Mouse (Mus musculus): ENCODE data around the gene Asb15. TPM values are rescaled to one million over a fixed set of nuclear protein-coding genes. Genes with fewer than 3 reads are reported as not detected.

Gene Asb15
- polyA plus RNA-seq, 1 experiment from 2014 or later, result not detected

- no peaks in the 10 kb centered on the region for H3K4me1 ChIP-seq (ENCODE audit: control insufficient read depth, insufficient read depth, low read length)
- no peak overlapping the region for H3K27ac ChIP-seq (replicated peaks; ENCODE audit: low read depth, low read length)
- no peaks in the 10 kb centered on the region for H3K27me3 ChIP-seq (ENCODE audit: control insufficient read depth, insufficient read depth, low read length)
- DNase-seq (ENCODE audit: low spot score) (peak; percentile 79), ATAC-seq (replicated peaks; ENCODE audit: insufficient number of reproducible peaks, low FRiP score, low TSS enrichment, low read depth) (no peak)
- 26% methylated on average over 4 of the region's 4 CpGs for WGBS
- no peak overlapping the region for H3K9ac ChIP-seq (replicated peaks; ENCODE audit: low read length)
- H3K36me3 ChIP-seq (replicated peaks; ENCODE audit: control insufficient read depth, insufficient read depth, low read depth, low read length), result no peaks in the 10 kb centered on the region
- no peak overlapping the region for H3K4me3 ChIP-seq (ENCODE audit: low read depth, low read length)
- no peak overlapping the region; the same call in 1 of the 2 replicates for H3K4me2 ChIP-seq (ENCODE audit: low read depth, low read length)
- H3K9me3 ChIP-seq (replicated peaks; ENCODE audit: control insufficient read depth, low read length), result no peaks in the 10 kb centered on the region
These were observed 2.2 kb downstream of the Asb15 start for GRCm38 (mm10) chr6:24530166-24530565.

DNA sequence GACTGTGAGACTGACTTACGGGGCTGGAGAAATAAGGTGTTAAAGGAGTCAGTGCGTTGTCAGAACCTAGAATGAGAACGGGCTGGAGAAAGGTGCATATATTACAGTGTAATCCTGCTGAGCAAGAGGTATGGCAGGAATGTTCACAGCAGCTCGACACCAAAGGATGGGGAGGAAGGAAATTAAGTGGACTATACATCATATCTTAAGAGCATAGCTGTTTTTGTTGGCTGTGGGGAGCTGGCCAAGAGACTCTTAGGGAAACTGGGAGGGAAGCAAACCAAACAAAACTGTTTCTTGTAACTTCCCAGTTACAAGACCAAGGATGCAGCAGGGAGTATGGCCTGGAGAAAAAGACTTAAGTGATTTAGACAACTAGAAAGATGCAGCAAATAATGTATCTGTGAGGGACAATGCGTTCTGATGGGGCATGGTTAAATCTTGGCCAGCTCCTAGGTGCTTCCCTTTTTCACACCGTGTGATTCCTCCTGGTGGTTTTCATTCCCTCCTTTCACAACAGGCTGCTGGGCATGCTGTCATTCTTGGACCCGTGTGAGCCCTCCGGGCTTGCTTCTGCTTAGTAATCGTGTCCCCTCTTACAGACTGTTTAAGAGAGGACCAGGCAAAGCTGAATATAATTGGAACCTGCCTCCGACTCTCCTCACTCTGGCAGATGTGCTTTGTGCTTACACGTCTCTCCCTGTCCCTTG, 2.9 kb downstream of the Asb15 start:
- Histone ChIP-seq H3K27ac (replicated peaks; ENCODE audit: low read depth, low read length) (no peak overlapping the region), H3K27me3 (ENCODE audit: control insufficient read depth, insufficient read depth, low read length) (no peaks in the 10 kb centered on the region), H3K4me2 (ENCODE audit: low read depth, low read length) (no peak overlapping the region), H3K9ac (replicated peaks; ENCODE audit: low read length) (no peak overlapping the region; the same call in 1 of the 2 replicates), H3K4me1 (ENCODE audit: control insufficient read depth, insufficient read depth, low read length) (no peaks in the 10 kb centered on the region), H3K36me3 (replicated peaks; ENCODE audit: control insufficient read depth, insufficient read depth, low read depth, low read length) (no peaks in the 10 kb centered on the region), H3K4me3 (ENCODE audit: low read depth, low read length) (no peak overlapping the region), H3K9me3 (replicated peaks; ENCODE audit: control insufficient read depth, low read length) (no peaks in the 10 kb centered on the region)
- ATAC-seq (replicated peaks; ENCODE audit: insufficient number of reproducible peaks, low FRiP score, low TSS enrichment, low read depth), result no peak
- 44% methylated on average over 11 of the region's 11 CpGs for WGBS
- DNase-seq (ENCODE audit: low spot score), result peak; percentile 5

- WGBS, result 68% methylated on average over 3 of the region's 3 CpGs
- H3K4me1 ChIP-seq (ENCODE audit: control insufficient read depth, insufficient read depth, low read length), result no peaks in the 10 kb centered on the region
- H3K27me3 ChIP-seq (ENCODE audit: control insufficient read depth, insufficient read depth, low read length), result no peaks in the 10 kb centered on the region
- H3K36me3 ChIP-seq (replicated peaks; ENCODE audit: control insufficient read depth, insufficient read depth, low read depth, low read length), result no peaks in the 10 kb centered on the region
- H3K4me2 ChIP-seq (ENCODE audit: low read depth, low read length), result no peak overlapping the region
- ATAC-seq (replicated peaks; ENCODE audit: insufficient number of reproducible peaks, low FRiP score, low TSS enrichment, low read depth), result no peak
- no peak overlapping the region for H3K27ac ChIP-seq (replicated peaks; ENCODE audit: low read depth, low read length)
- H3K9me3 ChIP-seq (replicated peaks; ENCODE audit: control insufficient read depth, low read length), result no peaks in the 10 kb centered on the region
- H3K4me3 ChIP-seq (ENCODE audit: low read depth, low read length), result no peak overlapping the region
- H3K9ac ChIP-seq (replicated peaks; ENCODE audit: low read length), result no peak overlapping the region
- no peak for DNase-seq (ENCODE audit: low spot score)
These were observed 4.9 kb downstream of the Asb15 start for GRCm38 (mm10) chr6:24532804-24533203.

GRCm38 (mm10) chr6:24538435-24538834, 10.5 kb downstream of the Asb15 start:
- no peaks in the 10 kb centered on the region for H3K9me3 ChIP-seq (replicated peaks; ENCODE audit: control insufficient read depth, low read length)
- no peak overlapping the region for H3K27ac ChIP-seq (replicated peaks; ENCODE audit: low read depth, low read length)
- ATAC-seq (replicated peaks; ENCODE audit: insufficient number of reproducible peaks, low FRiP score, low TSS enrichment, low read depth) (no peak), DNase-seq (ENCODE audit: low spot score) (no peak)
- H3K9ac ChIP-seq (replicated peaks; ENCODE audit: low read length), result no peak overlapping the region
- no peak overlapping the region for H3K4me2 ChIP-seq (ENCODE audit: low read depth, low read length)
- no peaks in the 10 kb centered on the region for H3K27me3 ChIP-seq (ENCODE audit: control insufficient read depth, insufficient read depth, low read length)
- no peaks in the 10 kb centered on the region for H3K4me1 ChIP-seq (ENCODE audit: control insufficient read depth, insufficient read depth, low read length)
- no peak overlapping the region for H3K4me3 ChIP-seq (ENCODE audit: low read depth, low read length)
- no peaks in the 10 kb centered on the region for H3K36me3 ChIP-seq (replicated peaks; ENCODE audit: control insufficient read depth, insufficient read depth, low read depth, low read length)
- WGBS, result 86% methylated on average over 3 of the region's 3 CpGs

- no peak for DNase-seq (ENCODE audit: low spot score)
- no peaks in the 10 kb centered on the region for H3K4me1 ChIP-seq (ENCODE audit: control insufficient read depth, insufficient read depth, low read length)
- WGBS, result 80% methylated on average over 4 of the region's 4 CpGs
- no peaks in the 10 kb centered on the region for H3K36me3 ChIP-seq (replicated peaks; ENCODE audit: control insufficient read depth, insufficient read depth, low read depth, low read length)
- no peaks in the 10 kb centered on the region for H3K27me3 ChIP-seq (ENCODE audit: control insufficient read depth, insufficient read depth, low read length)
- no peak overlapping the region for H3K27ac ChIP-seq (replicated peaks; ENCODE audit: low read depth, low read length)
- no peak overlapping the region for H3K4me3 ChIP-seq (ENCODE audit: low read depth, low read length)
- H3K4me2 ChIP-seq (ENCODE audit: low read depth, low read length), result no peak overlapping the region
- no peak for ATAC-seq (replicated peaks; ENCODE audit: insufficient number of reproducible peaks, low FRiP score, low TSS enrichment, low read depth)
- H3K9me3 ChIP-seq (replicated peaks; ENCODE audit: control insufficient read depth, low read length), result no peaks in the 10 kb centered on the region
- no peak overlapping the region for H3K9ac ChIP-seq (replicated peaks; ENCODE audit: low read length)
These were observed 12.2 kb downstream of the Asb15 start for GRCm38 (mm10) chr6:24540106-24540505.

DNA sequence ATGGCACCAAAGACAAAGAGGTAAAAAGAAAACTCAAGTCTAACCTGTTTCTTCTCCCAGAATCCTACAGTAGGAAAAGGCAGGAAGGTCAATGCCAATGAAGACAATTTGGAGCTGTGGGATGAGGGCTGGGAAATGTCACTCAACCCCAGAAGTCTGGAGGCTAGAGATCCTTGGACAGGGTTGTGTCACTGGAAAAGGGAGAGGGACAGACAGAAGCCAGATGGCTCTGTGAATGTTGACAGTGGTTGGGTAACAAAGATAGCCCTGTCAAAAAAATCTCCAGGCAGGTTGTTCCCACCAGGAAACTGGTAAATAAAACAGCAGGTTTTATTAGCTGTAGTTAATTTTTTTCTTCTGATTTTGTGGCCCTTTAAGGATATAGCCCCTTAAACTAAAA, 14.4 kb downstream of the Asb15 start:
- Histone ChIP-seq H3K4me2 (ENCODE audit: low read depth, low read length) (no peak overlapping the region), H3K9ac (replicated peaks; ENCODE audit: low read length) (no peak overlapping the region), H3K4me3 (ENCODE audit: low read depth, low read length) (no peak overlapping the region), H3K4me1 (ENCODE audit: control insufficient read depth, insufficient read depth, low read length) (no peaks in the 10 kb centered on the region), H3K9me3 (replicated peaks; ENCODE audit: control insufficient read depth, low read length) (no peaks in the 10 kb centered on the region), H3K27ac (replicated peaks; ENCODE audit: low read depth, low read length) (no peak overlapping the region), H3K36me3 (replicated peaks; ENCODE audit: control insufficient read depth, insufficient read depth, low read depth, low read length) (no peaks in the 10 kb centered on the region), H3K27me3 (ENCODE audit: control insufficient read depth, insufficient read depth, low read length) (no peaks in the 10 kb centered on the region)
- no peak for DNase-seq (ENCODE audit: low spot score)
- ATAC-seq (replicated peaks; ENCODE audit: insufficient number of reproducible peaks, low FRiP score, low TSS enrichment, low read depth), result no peak

DNA sequence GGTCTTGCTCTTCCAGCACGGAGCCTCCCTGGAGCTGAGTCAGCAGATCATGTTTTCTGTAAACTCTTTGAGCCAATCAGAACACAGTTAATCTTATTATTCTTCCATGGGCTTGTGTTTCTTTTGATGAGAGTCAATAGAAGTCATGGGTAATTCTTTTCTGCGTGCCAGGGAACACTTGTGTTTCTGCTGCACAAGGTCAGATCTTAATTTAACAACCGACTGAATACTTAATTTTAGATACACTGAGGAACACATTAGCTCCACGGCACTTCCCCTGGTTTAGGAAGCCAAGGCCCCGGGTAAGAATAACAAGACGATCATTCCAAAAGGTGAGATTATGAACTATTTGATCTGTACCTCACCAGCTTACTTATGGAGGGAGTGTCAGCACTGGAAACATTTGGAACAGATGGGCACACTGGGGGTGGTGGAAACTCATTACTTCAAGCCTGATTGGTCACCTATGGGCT, 15.2 kb downstream of the Asb15 start:
- H3K27ac ChIP-seq (replicated peaks; ENCODE audit: low read depth, low read length), result no peak overlapping the region
- ATAC-seq (replicated peaks; ENCODE audit: insufficient number of reproducible peaks, low FRiP score, low TSS enrichment, low read depth) (no peak), DNase-seq (ENCODE audit: low spot score) (no peak)
- H3K27me3 ChIP-seq (ENCODE audit: control insufficient read depth, insufficient read depth, low read length), result no peaks in the 10 kb centered on the region
- no peak overlapping the region for H3K4me3 ChIP-seq (ENCODE audit: low read depth, low read length)
- H3K4me1 ChIP-seq (ENCODE audit: control insufficient read depth, insufficient read depth, low read length), result no peaks in the 10 kb centered on the region
- 68% methylated on average over 6 of the region's 6 CpGs for WGBS
- H3K36me3 ChIP-seq (replicated peaks; ENCODE audit: control insufficient read depth, insufficient read depth, low read depth, low read length), result no peaks in the 10 kb centered on the region
- H3K9me3 ChIP-seq (replicated peaks; ENCODE audit: control insufficient read depth, low read length), result no peaks in the 10 kb centered on the region
- no peak overlapping the region for H3K4me2 ChIP-seq (ENCODE audit: low read depth, low read length)
- no peak overlapping the region for H3K9ac ChIP-seq (replicated peaks; ENCODE audit: low read length)

DNA sequence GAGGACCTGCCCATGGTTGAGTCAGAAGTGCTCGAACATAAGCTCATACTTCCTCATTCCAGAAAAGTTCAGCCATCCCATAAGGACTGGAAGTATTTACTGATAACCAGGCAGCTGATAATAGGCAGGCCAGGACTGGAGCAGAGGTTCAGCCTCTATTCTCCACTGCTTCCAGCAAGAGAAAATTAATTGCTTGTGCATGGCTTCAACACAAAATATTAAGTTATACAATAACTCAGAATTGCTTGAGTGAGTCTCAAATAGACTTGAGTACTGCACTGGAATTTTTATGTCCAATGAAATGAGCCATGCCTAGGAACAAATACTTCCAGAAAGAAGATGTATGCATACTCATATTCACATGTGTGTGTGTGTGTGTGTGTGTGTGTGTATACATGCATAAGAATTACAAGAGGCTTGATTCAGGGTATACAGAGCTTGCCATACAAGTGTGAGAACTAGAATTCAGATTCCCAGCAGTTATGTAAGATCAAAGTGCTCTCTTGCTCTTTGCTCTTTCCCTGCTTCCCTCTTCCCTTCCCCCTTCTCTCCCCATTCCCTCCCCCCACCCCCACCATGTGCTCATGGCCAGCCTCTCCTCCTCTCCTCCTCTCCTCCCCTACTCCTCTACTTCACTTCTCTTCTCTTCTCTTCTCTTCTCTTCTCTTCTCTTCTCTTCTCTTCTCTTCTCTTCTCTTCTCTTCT, 18.9 kb downstream of the Asb15 start:
- no peak overlapping the region for H3K4me2 ChIP-seq (ENCODE audit: low read depth, low read length)
- H3K9me3 ChIP-seq (replicated peaks; ENCODE audit: control insufficient read depth, low read length), result no peaks in the 10 kb centered on the region
- ATAC-seq (replicated peaks; ENCODE audit: insufficient number of reproducible peaks, low FRiP score, low TSS enrichment, low read depth), result no peak
- no peak for DNase-seq (ENCODE audit: low spot score)
- H3K9ac ChIP-seq (replicated peaks; ENCODE audit: low read length), result no peak overlapping the region
- H3K27me3 ChIP-seq (ENCODE audit: control insufficient read depth, insufficient read depth, low read length), result no peaks in the 10 kb centered on the region
- H3K4me3 ChIP-seq (ENCODE audit: low read depth, low read length), result no peak overlapping the region
- WGBS, result 78% methylated on average over 1 of the region's 1 CpGs
- H3K4me1 ChIP-seq (ENCODE audit: control insufficient read depth, insufficient read depth, low read length), result no peaks in the 10 kb centered on the region
- no peak overlapping the region for H3K27ac ChIP-seq (replicated peaks; ENCODE audit: low read depth, low read length)
- no peaks in the 10 kb centered on the region for H3K36me3 ChIP-seq (replicated peaks; ENCODE audit: control insufficient read depth, insufficient read depth, low read depth, low read length)
